Mouse (Mus musculus) liver, postnatal 0 days (tissue): ENCODE measurements around the gene Epha7. TPM values are rescaled to one million over a fixed set of nuclear protein-coding genes. Genes with fewer than 3 reads are reported as not detected.

Experiments used
- ATAC-seq: fragments of 200-750 bp; cut with Nextera tagmentation; 2 replicates; pipeline ENCODE4 v1.8.0; 2017; ENCODE audit warnings: mild to moderate bottlenecking, moderate library complexity
- DNase-seq: peaks from one replicate; pipeline ENCODE4 v3.0.0-alpha.2; 2016
- H3K27ac ChIP-seq: fragments of 300-500 bp; sonication (generic); 2 replicates; pipeline ENCODE4 v1.5.1; 2014; ENCODE audit warnings: antibody characterized with exemption, moderate library complexity, mild to moderate bottlenecking, low read depth
- H3K27me3 ChIP-seq: fragments of 300-500 bp; sonication (generic); 2 replicates; pipeline ENCODE4 v1.6.1; 2014; ENCODE audit warnings: low read length, control low read depth, mixed read lengths; ENCODE audit not compliant: insufficient read depth
- H3K36me3 ChIP-seq: fragments of 300-500 bp; sonication (generic); replicated peaks from 2 replicates; pipeline ENCODE4 v1.6.1; 2014; ENCODE audit warnings: mild to moderate bottlenecking, control low read depth, low read length, moderate library complexity, mixed read lengths; ENCODE audit not compliant: insufficient read depth
- H3K4me1 ChIP-seq: fragments of 300-500 bp; sonication (generic); 2 replicates; pipeline ENCODE4 v1.6.1; 2014; ENCODE audit warnings: antibody characterized with exemption, mild to moderate bottlenecking, control low read depth; ENCODE audit not compliant: insufficient read depth
- H3K4me2 ChIP-seq: fragments of 300-500 bp; sonication (generic); 2 replicates; pipeline ENCODE4 v1.6.1; 2014; ENCODE audit warnings: low read depth, mild to moderate bottlenecking, low read length, moderate library complexity, mixed read lengths
- H3K4me3 ChIP-seq: fragments of 300-500 bp; sonication (generic); 2 replicates; pipeline ENCODE4 v1.5.1; 2014; ENCODE audit warnings: low read depth, low read length
- H3K9ac ChIP-seq: fragments of 300-500 bp; sonication (generic); replicated peaks from 2 replicates; pipeline ENCODE4 v1.6.1; 2014; ENCODE audit warnings: mild to moderate bottlenecking, moderate library complexity
- H3K9me3 ChIP-seq: fragments of 300-500 bp; sonication (generic); 2 replicates; pipeline ENCODE4 v1.6.1; 2016; ENCODE audit warnings: mild to moderate bottlenecking, control low read depth, low read length, mixed read lengths
- CTCF ChIP-seq: sonication (generic); IDR thresholded peaks from 2 replicates; pipeline ENCODE4 v1.5.1; 2016; ENCODE audit warnings: antibody characterized with exemption, low read depth
- EP300 ChIP-seq: IDR thresholded peaks from 2 replicates; pipeline ENCODE4 v1.6.1; 2016; ENCODE audit warnings: antibody characterized with exemption, low read depth, mild to moderate bottlenecking
- WGBS: fragments of 180-500 bp; shearing (Covaris S2); extraction: QIAGEN DNeasy Blood & Tissue Kit; methylation state at CpG from one replicate; pipeline ENCODE4 v1.1.7; 2014; ENCODE audit not compliant: insufficient replicate concordance; 5-methylcytosine and 5-hydroxymethylcytosine counted together
- polyA plus RNA-seq: library from polyadenylated mRNA; unstranded; fragments of >200 nt; fragmentation: Nextera tagmentation; extraction: Ambion mirVana; gene quantifications from 2 replicates; pipeline ENCODE4 v1.2.1, GENCODE M21; 2015

The Epha7 gene
- polyA plus RNA-seq, 1 experiment from 2014 or later, result 1.2 TPM

DNA sequence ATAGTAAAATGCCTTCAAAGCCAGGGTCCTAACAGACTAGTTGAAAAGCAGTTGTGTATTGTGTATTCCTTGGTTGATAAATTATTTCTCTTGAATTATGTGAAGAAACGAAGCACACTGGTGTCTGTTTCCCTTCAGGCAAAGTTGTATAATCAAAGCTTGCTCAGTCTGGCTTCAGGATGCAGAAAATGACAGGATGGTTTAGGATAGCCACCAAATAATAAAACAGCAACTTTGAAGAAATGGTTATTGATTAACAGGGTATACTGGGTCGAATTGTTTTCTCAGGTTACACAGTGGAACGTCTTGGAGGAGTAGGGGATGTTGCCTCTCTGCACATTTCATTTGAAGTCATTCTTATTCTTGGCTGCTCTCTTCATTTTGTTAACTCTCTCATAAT, 77.2 kb downstream of the Epha7 start:
- no peak for ATAC-seq
- Histone ChIP-seq H3K4me1 (no peaks in the 10 kb centered on the region), H3K4me2 (no peak overlapping the region), H3K27ac (no peak overlapping the region), H3K27me3 (no peaks in the 10 kb centered on the region), H3K9ac (no peak overlapping the region), H3K4me3 (no peak overlapping the region), H3K9me3 (no peaks in the 10 kb centered on the region), H3K36me3 (no peaks in the 10 kb centered on the region)
- TF ChIP-seq EP300, result no peak
- no peak for DNase-seq
- WGBS, result 62% methylated on average over 3 of the region's 3 CpGs

DNA sequence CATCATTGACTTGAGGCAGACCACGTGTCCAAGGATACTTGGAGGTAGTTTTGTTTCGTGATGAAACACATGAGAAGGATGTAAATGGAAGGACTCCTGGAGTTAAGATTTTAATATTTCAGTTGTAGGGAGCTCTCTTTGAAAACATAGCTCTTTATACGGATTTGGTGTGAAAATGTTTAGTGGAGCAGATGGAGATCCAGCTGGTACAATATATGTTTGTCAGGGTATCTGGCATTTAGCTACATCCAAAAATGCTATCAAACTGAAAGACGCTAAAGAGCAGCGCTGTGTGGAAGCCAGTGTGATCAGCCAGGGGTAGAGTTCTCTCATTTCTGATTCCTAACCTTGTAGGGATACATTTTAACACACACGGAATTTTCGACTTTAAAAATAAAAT, 82.5 kb downstream of the Epha7 start:
- no peaks in the 10 kb centered on the region for H3K9me3 ChIP-seq
- DNase-seq, result no peak
- no peaks in the 10 kb centered on the region for H3K27me3 ChIP-seq
- H3K36me3 ChIP-seq, result no peaks in the 10 kb centered on the region
- 81% methylated on average over 7 of the region's 7 CpGs for WGBS
- H3K27ac ChIP-seq, result no peak overlapping the region
- no peak for TF ChIP-seq CTCF
- TF ChIP-seq EP300, result no peak
- H3K4me1 ChIP-seq, result no peaks in the 10 kb centered on the region
- H3K4me3 ChIP-seq, result no peak overlapping the region
- H3K4me2 ChIP-seq, result no peak overlapping the region
- no peak overlapping the region for H3K9ac ChIP-seq
- no peak for ATAC-seq

DNA sequence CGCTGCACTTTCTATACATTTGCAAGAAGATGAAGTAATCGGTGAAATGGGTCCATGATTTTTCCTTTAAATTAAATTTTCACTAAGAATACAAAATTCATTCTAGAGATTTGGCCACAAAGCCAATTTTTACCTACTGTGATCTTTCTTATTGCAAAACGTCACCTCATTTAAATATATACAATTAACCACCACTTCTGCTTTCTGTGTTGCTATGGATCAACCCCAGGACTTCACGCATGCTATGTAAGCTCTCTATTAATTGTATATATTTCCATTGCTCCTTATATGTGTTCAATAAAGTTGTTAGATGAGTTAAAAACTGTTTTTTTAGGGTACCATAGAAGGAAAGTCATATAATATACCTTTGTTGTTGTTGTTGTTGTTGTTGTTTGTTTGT, 86.4 kb downstream of the Epha7 start:
- Histone ChIP-seq H3K4me1 (no peaks in the 10 kb centered on the region), H3K9ac (no peak overlapping the region), H3K27ac (no peak overlapping the region), H3K4me2 (no peak overlapping the region), H3K27me3 (no peaks in the 10 kb centered on the region), H3K9me3 (no peaks in the 10 kb centered on the region), H3K36me3 (no peaks in the 10 kb centered on the region), H3K4me3 (no peak overlapping the region)
- ATAC-seq (no peak), DNase-seq (no peak)
- 75% methylated on average over 4 of the region's 4 CpGs for WGBS
- TF ChIP-seq CTCF, result no peak
- TF ChIP-seq EP300, result no peak

DNA sequence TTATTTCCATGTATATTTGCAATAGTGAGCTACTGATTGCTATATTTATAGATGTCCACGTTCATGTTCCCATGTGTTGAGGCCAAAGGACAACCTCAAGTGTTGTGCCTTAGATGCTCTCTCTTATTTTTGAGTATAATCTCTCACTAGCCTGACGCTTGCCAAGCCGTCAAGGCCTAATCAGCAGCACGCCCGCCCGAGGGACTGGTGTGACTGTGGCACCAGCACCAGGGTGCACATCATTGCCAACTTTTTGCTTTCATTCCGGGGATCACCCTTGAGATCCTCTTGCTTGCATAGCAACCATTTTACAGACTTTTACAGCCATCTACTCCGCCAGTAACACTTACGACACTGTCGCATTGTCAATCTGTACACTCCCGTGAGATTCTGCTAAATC, 86.9 kb downstream of the Epha7 start:
- ATAC-seq, result no peak
- Histone ChIP-seq H3K4me3 (no peak overlapping the region), H3K4me2 (no peak overlapping the region), H3K27ac (no peak overlapping the region), H3K9me3 (no peaks in the 10 kb centered on the region), H3K27me3 (no peaks in the 10 kb centered on the region), H3K9ac (no peak overlapping the region), H3K4me1 (no peaks in the 10 kb centered on the region), H3K36me3 (no peaks in the 10 kb centered on the region)
- DNase-seq, result no peak
- WGBS, result 86% methylated on average over 11 of the region's 11 CpGs
- TF ChIP-seq EP300 (no peak), CTCF (no peak)

DNA sequence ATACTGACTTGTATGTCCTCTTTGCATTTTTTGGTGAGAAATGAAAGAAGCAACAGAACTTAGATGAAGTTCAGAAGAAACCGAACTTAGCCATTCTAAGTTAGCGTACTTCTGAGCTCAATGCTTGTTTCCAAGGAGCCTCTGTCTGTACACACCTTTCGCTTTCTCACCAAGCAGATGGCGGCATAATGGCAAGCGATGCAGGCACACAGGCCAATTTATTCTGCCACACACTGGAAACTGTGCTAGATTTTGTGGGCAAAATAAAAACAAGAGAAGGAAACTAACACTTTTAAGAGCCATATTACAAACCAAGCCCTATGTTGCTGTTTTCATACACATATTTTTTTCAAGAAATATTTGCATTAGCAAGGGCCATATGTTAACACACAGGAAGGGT, 88.6 kb downstream of the Epha7 start:
- H3K27ac ChIP-seq, result no peak overlapping the region
- H3K9ac ChIP-seq, result no peak overlapping the region
- DNase-seq (no peak), ATAC-seq (no peak)
- TF ChIP-seq EP300, result no peak
- WGBS, result 89% methylated on average over 5 of the region's 5 CpGs
- no peak overlapping the region for H3K4me2 ChIP-seq
- no peaks in the 10 kb centered on the region for H3K36me3 ChIP-seq
- no peaks in the 10 kb centered on the region for H3K27me3 ChIP-seq
- no peak overlapping the region for H3K4me3 ChIP-seq
- no peaks in the 10 kb centered on the region for H3K9me3 ChIP-seq
- no peaks in the 10 kb centered on the region for H3K4me1 ChIP-seq

DNA sequence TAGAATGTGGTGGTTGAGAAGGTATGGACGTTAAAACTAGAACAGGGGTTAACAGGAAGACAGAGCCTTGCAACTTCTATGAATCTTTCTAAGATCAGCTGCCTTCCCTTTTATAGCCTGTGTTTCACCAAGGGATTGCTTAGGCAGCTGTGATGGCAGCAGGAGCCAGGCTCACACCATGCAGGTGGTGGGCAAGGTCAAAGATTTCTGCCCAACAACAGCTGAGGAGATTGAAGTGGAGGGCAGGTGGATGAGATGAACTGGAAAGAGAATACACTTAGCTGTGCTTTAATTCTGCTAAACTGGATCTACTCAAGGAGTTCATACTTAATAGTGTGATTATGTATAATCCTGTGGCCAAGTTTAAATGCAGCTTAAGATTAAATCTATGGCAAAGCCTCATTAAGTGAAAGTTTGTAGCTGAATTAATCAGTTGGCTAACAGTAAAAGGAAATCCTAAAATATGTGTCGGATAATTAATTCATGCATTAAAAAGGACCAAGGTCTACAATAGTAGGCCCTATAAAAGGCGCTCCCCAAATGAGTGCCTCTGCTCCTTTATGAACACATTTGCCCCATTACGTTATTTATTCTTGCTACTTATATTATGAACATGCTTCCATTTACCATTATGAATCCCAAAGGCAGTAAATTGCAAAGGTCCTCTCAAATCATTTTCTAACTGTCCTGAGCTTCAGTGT, 89.2 kb downstream of the Epha7 start:
- WGBS, result 80% methylated on average over 4 of the region's 4 CpGs
- TF ChIP-seq CTCF (no peak), EP300 (no peak)
- ATAC-seq (no peak), DNase-seq (no peak)
- Histone ChIP-seq H3K4me2 (no peak overlapping the region), H3K4me3 (no peak overlapping the region), H3K9me3 (no peaks in the 10 kb centered on the region), H3K4me1 (no peaks in the 10 kb centered on the region), H3K36me3 (no peaks in the 10 kb centered on the region), H3K27ac (no peak overlapping the region), H3K9ac (no peak overlapping the region), H3K27me3 (no peaks in the 10 kb centered on the region)

DNA sequence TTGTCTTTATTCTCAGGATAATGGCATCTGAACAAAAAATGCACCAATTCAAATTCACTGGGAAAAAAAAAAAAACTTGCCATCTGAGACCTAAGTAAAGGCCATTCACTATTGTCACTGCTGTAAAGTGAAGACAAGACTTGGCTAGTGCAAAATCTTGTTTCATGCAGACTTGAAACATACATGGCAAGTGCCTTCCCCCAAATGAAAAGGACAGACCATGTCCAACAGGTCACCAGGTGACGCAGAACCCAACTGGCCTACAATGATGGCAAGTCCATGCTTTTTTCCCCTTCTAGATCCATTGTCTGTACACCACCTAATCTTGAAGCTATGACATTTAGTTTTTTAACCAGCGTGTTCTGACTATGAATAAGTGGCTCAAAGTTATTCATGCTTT, 94.1 kb downstream of the Epha7 start:
- H3K9me3 ChIP-seq, result no peaks in the 10 kb centered on the region
- no peak overlapping the region for H3K9ac ChIP-seq
- DNase-seq, result no peak
- ATAC-seq, result no peak
- no peak for TF ChIP-seq CTCF
- no peak for TF ChIP-seq EP300
- no peaks in the 10 kb centered on the region for H3K4me1 ChIP-seq
- H3K4me2 ChIP-seq, result no peak overlapping the region
- H3K27me3 ChIP-seq, result no peaks in the 10 kb centered on the region
- WGBS, result 78% methylated on average over 2 of the region's 2 CpGs
- no peak overlapping the region for H3K4me3 ChIP-seq
- no peaks in the 10 kb centered on the region for H3K36me3 ChIP-seq
- H3K27ac ChIP-seq, result no peak overlapping the region
